Mouse (Mus musculus): ENCODE data around the gene Slc2a1.

GRCm38 (mm10) chr4:119071648-119072362 lies 36.7 kb upstream of the Slc2a1 start:
- TF ChIP-seq CTCF (IDR thresholded peaks at IDR 0.05; ENCODE audit: low read depth) (no peak), EP300 (IDR thresholded peaks at IDR 0.05; ENCODE audit: low read depth) (no peak)

Measured in heart, postnatal 0 days (tissue).